Mouse (Mus musculus) large intestine, adult 2 months (tissue): ENCODE measurements around the gene Acoxl. TPM values are rescaled to one million over a fixed set of nuclear protein-coding genes. Genes with fewer than 3 reads are reported as not detected.

Experiments
- DNase-seq: peaks from one replicate; pipeline ENCODE4 v3.0.0-alpha.2; 2012; ENCODE audit warnings: low read depth, low spot score
- WGBS: fragments of 180-500 bp; shearing (Covaris S2); methylation state at CpG from one replicate; pipeline ENCODE4 v1.1.7; 2018; 5-methylcytosine and 5-hydroxymethylcytosine counted together
- polyA plus RNA-seq: library from polyadenylated mRNA; depleted of rRNA; stranded (reverse); fragments of >200 nt; gene quantifications from 2 replicates; pipeline ENCODE4 v1.2.3, GENCODE M21; 2012; rRNA removed

The Acoxl gene
- 0.17 and 0.26 TPM in 2 replicates for polyA plus RNA-seq

- DNase-seq: no peak
- WGBS: 53% methylated on average over 7 of the region's 7 CpGs
Observed at GRCm38 (mm10) chr2:127838576-127838975, at the start of gene Acoxl. TSS of gene Acoxl (plus strand) at chr2:127838876.

GRCm38 (mm10) chr2:127789138-127789537, 49.5 kb upstream of the Acoxl start:
- WGBS: 3% methylated on average over 11 of the region's 11 CpGs
- no peak for DNase-seq

GRCm38 (mm10) chr2:127789651-127790270, 48.9 kb upstream of the Acoxl start:
- no peak for DNase-seq
- WGBS: 40% methylated on average over 9 of the region's 9 CpGs

- 1% methylated on average over 37 of the region's 37 CpGs for WGBS
- DNase-seq: peak; percentile 83
Observed at GRCm38 (mm10) chr2:127791919-127792603, 46.6 kb upstream of the Acoxl start, which contains the start of gene Mtln. TSS of gene Mtln (minus strand) at chr2:127792488.

- peak; percentile 67 for DNase-seq
- 1% methylated on average over 56 of the region's 56 CpGs for WGBS
Observed at GRCm38 (mm10) chr2:127831401-127832102, 7.1 kb upstream of the Acoxl start, which contains the start of gene Bub1. TSS of gene Bub1 (minus strand) at chr2:127831865.

- peak; percentile 14 for DNase-seq
Observed at GRCm38 (mm10) chr2:127832103-127832832, 6.4 kb upstream of the Acoxl start.

GRCm38 (mm10) chr2:127832833-127833190, 5.9 kb upstream of the Acoxl start:
- no peak for DNase-seq
- WGBS: 7% methylated on average over 2 of the region's 2 CpGs

More at GRCm38 (mm10) chr2:127832103-127832832, 6.4 kb upstream of the Acoxl start:
- whole genome bisulfite sequencing: 14% methylated on average over 11 of the region's 11 CpGs

GRCm38 (mm10) chr2:127839425-127839824, 749 bp downstream of the Acoxl start:
- no peak for DNase-seq
- WGBS: 17% methylated on average over 11 of the region's 11 CpGs

GRCm38 (mm10) chr2:127841402-127841801, 2.7 kb downstream of the Acoxl start:
- 26% methylated on average over 1 of the region's 1 CpGs for WGBS
- no peak for DNase-seq

GRCm38 (mm10) chr2:127842421-127842820, 3.7 kb downstream of the Acoxl start:
- WGBS: 70% methylated on average over 3 of the region's 3 CpGs
- DNase-seq: no peak

- no peak for DNase-seq
Observed at GRCm38 (mm10) chr2:127845346-127845982, 6.8 kb downstream of the Acoxl start.

GRCm38 (mm10) chr2:127846008-127846407, 7.3 kb downstream of the Acoxl start:
- no peak for DNase-seq

More at GRCm38 (mm10) chr2:127845346-127845982, 6.8 kb downstream of the Acoxl start:
- 27% methylated on average over 7 of the region's 7 CpGs for WGBS

GRCm38 (mm10) chr2:127846571-127846970, 7.9 kb downstream of the Acoxl start:
- WGBS: 17% methylated on average over 1 of the region's 1 CpGs
- DNase-seq: no peak

- no peak for DNase-seq
- 66% methylated on average over 2 of the region's 2 CpGs for WGBS
Observed at GRCm38 (mm10) chr2:127850371-127850770, 11.7 kb downstream of the Acoxl start.

- DNase-seq: no peak
- 54% methylated on average over 4 of the region's 4 CpGs for WGBS
Observed at GRCm38 (mm10) chr2:127854332-127854991, 15.8 kb downstream of the Acoxl start.

- WGBS: 79% methylated on average over 4 of the region's 4 CpGs
- DNase-seq: no peak
Observed at GRCm38 (mm10) chr2:127864381-127864780, 25.7 kb downstream of the Acoxl start.

- WGBS: 30% methylated on average over 5 of the region's 5 CpGs
- DNase-seq: no peak
Observed at GRCm38 (mm10) chr2:127881063-127881462, 42.4 kb downstream of the Acoxl start.

- WGBS: 3% methylated on average over 6 of the region's 6 CpGs
- peak; percentile 64 for DNase-seq
Observed at GRCm38 (mm10) chr2:127889432-127889831, 50.8 kb downstream of the Acoxl start.

- 75% methylated on average over 5 of the region's 5 CpGs for WGBS
Observed at GRCm38 (mm10) chr2:127889979-127890378, 51.3 kb downstream of the Acoxl start.

More at GRCm38 (mm10) chr2:127889979-127890378, 51.3 kb downstream of the Acoxl start:
- DNase-seq: no peak
